Mouse (Mus musculus): ENCODE measurements around the gene D430041D05Rik.

DNA sequence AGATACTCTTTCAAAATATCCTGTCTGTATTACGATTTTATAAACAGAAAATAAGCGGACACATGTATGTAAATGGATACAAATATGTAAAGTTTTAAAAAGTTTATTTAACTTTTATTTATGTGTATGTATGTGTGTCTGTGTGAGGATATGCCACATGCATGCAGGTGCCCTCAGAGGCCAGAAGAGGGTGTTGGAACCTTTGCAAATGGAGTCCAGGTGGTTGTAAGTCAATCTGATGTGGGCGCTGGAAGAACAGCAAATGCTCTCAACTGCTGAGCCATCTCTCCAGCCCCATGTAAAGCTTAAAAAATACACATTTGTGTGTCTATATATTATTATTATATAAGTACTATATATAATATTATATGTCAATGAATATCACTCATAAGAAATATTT, 237.4 kb downstream of the D430041D05Rik start:
- TF ChIP-seq FLI1 (IDR thresholded peaks at IDR 0.05; ENCODE audit: low read length) = no peak
- no peak for TF ChIP-seq GATA1 (IDR thresholded peaks at IDR 0.05; ENCODE audit: borderline replicate concordance, low read length)
